Mouse (Mus musculus) urinary bladder, postnatal 4 days (tissue): ENCODE measurements around the gene Prpf38b.
"Not testable (repeated sequence)": the region's sequence is repeated elsewhere in the genome, so short reads cannot be mapped to it uniquely, and the experiment has no call there.

Experiments used
- DNase-seq, 2 experiments: peaks; one replicate each; pipeline ENCODE4 v3.0.0; 2021 to 2022; ENCODE audit warnings: low spot score in 2 of 2

The Prpf38b gene

DNA sequence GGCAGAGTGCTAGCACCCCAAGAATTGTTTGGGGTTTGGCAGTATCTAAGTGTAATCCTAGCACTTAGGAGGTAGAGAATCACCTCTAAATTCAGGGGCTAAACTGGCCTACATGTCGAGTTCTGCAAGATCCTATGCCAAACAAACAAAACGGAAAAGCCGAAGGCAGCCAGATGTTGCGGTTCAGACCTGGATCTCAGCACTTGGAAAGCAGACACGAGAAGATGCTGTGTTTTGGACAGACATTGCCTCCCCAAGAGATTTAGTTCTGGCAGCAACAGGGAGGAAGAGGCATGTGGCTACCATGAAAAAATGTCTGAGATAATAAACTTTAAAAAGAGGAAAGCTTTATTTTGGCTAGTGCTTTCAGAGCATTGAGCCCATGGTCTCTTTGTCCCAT is 10.8 kb downstream of the Prpf38b start:
- no peak for DNase-seq

DNA sequence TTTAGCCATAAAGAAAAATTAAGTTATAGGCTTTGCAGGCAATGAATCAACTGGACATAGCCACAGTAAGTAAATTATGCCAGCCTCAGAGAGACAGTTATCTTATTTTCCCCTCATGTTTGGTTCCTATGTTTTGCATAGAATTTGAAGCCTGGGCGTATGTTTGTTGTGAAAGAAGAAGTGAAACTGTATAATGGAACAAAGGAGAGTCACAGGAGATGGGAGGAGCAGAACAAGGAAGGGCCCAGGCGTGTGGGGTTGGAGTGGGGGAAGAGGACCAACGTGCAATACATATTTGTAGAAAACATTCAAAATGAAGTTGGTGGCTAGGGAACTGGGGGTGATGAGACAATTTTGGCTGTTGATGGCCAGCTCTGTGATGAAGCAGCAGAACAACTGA is 11.4 kb downstream of the Prpf38b start:
- DNase-seq, result no peak

DNA sequence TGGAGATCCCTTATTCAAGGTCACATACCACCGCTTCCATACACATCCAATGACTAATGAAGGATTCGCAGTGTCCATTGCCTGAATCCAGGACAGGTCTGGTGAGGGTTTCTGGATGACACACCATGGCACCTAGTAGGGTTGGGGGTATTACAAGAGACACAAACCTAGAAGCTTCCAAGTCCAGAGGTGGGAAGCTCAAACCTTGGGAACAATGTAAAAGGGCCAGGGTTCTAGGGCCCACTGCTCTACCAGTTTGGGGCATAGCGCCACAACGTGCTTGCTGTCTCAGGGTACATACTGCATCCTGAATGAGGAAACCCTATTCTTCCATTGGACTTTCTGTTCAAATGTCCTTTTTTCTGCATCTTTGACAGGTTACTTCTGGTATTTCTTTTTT is 12.9 kb downstream of the Prpf38b start:
- DNase-seq, result no peak

DNA sequence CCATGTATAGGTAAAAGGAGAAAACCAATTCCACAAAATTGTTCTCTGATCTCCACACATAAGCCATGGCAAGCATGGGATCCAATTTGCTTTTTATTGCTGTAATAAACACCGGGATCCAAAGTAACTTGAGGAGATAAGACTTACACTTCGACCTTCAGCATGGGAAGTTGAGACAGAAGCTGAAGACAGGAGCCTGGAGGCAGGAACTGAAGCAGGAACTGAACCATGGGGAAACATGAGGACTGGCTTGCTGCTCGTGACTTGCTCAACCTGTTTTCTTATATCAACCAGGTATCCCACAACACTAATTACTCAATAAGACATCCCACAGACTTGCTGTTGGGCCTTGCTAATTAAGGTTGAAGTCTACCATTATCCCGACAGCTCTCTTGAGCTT is 18.6 kb downstream of the Prpf38b start:
- no peak for DNase-seq

DNA sequence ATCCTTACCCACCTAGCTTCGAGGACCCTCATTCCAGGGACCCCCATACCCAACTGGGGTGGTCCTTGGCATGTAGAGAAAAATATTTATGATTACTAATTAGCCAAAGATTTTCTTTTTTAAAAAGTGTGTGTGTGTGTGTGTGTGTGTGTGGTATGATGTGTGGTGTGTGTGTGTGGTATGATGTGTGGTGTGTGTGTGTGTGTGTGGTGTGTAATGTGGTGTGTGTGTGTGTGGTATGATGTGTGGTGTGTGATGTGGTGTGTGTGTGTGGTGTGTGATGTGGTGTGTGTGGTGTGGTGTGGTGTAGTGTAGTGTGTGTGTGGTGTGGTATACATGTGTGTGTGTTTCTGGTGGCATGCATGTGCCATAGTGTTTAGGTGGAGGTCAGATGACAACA is 19.4 kb downstream of the Prpf38b start:
- no peak for DNase-seq

DNA sequence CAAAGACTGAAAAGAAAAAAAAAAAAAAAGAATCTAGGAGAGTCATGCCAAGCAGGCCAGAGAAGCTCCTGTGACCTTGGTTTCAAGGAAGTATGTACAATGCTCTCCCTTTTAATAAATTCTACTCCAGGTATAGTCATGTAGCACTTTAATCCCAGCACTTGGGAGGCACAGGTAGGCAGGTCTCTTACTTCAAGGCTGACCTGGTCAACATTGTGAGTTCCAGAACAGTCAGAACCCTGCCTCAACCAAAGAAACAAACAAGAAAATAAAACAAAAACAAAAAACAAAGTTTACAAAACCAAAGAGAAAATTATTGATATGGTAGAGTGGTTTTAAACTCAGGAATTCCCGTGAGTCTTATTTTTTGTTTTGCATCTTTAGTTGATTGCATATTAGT is 21.6 kb downstream of the Prpf38b start, which contains the start of gene Fndc7:
Gene Fndc7, minus strand, starts transcription at position 101 of the 400 bp plus-strand sequence.
- DNase-seq, result no peak

DNA sequence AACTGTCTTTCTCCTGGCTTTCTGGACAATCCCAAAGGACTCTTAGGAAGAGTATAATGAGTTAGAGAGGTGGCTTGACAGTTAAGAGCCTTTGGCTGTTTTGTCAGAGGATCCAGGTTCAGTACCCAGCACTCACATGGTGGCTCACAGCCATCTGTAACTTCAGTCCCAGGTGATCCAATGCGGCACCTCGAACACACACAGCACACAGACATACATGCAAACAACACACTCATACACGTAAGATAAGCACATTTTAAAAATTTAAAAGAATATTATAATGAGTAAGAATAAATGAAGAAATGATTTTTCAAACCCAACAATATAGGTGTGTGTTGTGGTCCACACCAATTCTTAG is 23.9 kb downstream of the Prpf38b start:
- no peak for DNase-seq

DNA sequence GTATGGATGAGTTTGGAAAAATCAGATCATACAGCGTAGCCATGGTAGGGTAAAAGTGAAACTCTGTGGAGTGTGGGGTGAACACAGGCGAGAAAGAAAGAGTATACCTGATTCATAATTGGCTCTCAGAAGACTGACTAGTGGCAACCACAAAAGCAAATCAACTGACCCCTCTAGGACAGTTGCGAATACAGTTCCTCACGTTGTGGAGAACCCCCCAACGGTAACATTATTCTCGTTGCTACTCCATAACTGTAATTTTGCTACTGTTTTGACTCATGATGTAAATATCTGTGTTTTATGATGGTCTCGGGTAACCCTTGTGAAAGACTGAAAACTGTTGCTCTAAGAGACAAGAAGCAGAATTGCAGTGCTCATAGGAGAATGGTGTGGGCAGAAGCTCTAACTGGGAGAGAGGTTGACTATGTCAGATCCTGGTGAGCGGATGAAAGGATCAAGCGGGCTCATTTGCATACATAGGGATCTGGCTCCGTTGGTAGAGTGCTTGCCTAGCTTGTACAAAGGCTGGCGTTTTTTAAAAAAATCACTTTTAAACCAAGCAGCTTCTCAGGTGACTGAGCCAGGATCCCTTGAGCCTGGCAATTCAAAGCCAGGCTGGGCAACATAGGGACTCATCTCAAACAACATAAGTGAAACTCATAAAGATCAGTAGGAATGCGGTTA is 24.5 kb downstream of the Prpf38b start:
- no peak for DNase-seq

DNA sequence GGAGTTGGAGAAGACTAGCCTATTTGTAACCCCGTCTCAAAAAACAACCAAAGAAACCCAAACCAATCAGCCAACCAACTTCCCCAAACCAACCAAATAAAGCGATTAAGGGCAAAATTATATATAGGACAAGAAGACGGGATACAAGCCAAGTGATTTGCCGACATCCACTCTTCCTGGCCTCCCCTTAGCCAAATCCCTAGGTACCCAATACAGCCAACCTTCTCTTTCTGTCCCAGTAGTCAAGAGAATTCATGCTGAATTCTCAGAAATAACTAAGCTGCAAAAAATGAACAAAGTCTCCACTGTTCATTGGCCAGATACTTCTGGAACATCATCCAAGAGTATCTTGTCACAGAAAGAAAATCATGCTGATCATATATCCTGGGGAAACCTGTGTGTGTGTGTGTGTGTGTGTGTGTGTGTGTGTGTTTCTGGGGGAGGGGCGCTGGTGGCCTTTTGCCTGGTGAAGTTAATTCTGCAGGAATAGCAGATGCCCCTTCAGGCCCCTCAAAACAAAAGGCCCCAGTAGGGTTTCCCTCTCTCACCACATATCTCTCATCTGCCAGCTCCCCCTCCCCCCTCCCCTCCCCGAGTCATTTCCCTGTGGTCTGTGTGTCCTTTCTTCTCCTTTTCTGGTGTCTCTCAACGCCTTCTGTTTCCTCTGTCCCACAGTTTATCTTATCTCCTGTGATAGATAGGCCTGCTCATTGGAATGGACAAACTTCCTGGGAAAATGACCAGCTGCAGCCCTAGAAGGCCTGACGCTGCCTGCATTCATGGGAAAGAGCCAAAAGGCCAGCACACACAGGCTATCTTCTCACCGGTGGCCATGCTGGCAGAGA is 25.6 kb downstream of the Prpf38b start:
- DNase-seq, result no peak

DNA sequence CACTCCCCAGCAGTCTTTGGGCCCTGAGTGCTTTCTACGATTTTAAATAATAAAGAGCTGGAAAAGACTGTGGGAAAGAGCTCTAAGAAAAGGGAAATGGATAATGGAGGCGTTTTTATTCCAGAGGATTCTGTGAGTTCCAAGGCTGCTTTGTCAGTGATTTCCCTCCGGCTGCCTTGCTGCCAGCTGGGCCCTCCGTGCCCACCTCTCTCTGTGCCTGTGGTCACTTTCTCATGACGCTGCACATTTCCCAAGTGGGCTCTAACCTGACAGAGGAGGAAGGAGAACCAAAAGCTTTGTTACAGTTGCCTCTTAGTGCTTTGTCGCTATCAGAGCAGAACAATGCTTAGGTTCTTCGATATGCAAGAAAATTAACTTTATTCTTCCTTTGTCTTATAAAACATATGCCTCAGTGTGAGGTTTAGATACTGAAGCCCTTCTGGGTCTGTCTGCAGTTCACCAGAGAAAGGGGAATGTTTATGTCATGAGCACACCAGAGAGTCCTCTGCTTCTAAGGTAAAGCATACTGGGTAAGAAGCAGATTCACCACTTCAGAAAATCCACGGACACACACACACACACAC is 26.7 kb downstream of the Prpf38b start:
- DNase-seq, result no peak

DNA sequence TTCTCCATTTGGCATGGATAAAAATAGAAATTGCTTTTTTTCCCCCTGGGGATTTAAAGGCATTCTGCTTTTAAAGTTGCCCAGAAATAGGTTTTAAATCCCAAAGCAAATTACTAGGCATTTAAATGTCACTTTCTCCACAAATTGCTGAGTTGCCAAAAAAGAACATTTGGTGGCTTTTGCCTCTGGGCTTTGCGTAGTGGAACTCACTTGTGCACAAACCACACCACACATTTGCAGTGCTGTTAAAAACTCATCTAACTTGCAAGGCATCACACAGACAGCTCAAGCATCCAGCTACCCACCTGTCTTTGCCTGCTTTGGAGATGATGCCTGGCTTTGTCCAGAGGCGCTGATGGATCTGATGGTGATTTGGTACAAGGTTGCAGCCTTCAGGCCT is 28.5 kb downstream of the Prpf38b start:
- no peak for DNase-seq

DNA sequence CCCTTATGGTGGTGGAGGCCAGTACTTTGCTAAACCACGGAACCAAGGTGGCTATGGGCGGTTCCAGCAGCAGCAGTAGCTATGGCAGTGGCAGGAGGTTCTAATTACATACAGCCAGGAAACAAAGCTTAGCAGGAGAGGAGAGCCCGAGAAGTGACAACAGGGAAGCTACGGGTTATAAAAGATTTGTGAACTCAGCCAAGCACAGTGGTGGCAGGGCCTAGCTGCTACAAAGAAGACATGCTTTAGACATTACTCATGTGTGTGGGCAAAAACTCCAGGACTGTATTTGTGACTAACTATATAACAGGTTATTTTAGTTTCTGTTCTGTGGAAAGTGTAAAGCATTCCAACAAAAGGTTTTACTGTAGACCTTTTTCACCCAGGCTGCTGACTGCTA is 29.7 kb downstream of the Prpf38b start:
- DNase-seq, result not testable (repeated sequence)

DNA sequence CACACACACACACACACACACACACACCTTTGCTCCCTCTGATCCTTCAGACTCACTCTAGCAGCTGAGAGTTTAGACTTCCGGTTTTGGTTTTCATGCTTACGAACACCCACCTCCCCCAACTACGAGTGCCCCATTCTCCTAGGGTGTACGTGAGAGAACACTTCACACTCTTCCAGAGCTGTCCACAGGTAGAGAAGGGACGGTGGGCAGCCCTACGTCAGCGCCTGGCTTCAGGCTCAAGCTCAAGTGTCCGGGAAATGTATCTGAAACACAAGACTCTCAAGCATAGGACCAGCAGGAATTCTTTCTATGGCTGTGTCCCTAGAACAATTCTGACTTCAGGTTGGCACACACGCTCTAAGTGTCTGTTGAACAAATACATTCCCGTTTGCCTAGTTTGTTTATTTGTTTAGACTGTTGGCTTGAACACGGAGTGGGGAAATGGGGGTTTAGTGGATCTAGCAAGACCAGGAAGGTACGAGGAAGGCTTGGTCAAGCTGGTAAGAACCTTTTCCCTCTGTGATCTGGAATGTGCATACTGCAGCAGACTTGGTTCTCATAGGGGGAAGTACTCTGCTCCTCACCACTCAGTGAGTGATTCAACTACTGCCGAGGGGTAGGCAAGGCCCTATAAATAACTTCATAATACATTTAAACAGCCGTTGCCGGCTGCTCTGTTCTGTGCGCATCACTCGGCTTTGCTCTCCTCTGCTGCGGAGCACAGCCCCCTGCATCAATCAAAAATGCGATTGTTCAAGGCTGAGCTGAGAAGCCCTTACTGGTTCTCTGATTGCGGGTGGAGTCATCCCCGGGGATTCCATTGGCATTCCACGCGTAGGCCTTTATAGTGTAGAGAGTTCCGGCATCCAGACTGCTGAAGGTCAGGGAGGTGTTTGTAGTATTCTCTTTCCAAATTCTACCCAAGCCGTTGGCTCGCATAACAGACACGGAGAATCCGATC is 30.7 kb downstream of the Prpf38b start:
- peak in 1 of 2 experiments; percentile 33 for DNase-seq

DNA sequence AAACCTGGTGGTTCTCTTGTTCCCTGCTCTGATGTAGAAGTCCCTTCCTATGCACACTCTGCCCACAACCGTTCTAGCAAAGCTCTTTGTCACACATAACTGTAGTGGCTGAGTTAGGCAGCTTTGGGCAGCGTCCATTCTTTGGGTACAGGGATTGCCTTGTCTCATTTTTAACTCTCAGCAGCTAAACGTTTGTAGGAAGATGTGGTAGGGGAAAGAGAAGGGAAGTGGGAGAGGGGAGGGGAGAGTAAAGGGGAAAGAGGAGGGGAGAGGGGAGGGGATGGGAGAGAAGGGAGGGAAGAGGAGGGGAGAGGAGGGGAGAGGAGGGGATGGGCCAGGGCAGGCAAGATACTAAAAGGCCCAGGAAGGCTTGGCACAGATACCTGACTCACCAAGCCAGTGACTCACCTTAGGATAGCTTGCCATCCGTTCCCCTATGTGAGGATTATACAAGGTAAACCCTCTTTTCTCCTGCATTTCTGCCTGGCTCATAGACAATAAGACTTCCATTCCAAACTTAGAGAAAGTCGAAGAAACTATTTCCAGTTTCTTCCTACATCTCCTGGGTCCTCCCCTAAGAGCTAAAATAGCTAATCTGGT is 31.6 kb downstream of the Prpf38b start:
- no peak for DNase-seq

DNA sequence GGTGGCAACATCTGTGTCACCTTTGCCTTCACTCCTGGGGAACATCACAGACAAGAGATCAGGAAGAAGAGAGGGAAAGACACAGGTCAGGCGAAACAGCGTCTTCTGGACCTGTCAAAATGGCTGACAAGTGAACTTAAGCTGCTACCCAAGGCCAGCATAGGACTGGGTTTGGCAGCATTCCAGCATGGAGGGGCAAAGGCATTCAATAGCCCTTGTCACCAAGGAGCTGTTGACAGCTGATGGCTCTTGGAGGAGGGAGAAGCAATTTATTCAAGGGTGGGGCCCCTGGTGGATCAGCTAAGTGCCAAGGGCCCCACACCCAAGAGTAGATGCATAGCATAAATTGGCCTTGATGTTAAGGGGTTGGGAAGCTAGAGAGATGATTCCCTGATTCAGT is 32.4 kb downstream of the Prpf38b start:
- DNase-seq, result no peak

DNA sequence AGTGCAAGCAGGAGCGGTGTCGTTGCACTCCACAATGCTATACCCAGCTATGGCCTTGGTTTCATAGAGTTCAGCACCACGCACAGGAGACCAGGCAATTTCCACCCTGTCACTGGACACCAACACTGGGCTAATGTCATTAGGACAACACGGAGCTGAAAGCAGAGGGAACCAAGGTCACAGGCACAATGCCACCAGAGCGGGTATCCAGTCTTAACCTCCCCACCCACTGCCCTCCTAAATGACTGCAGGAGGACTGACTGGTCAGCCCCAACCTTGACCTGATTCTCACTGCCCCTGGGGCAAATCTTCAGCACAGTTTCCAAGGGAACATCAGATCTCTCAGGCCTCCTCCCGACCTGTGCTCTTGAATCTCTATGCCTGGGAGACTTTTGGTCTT is 40.9 kb downstream of the Prpf38b start:
- no peak for DNase-seq

DNA sequence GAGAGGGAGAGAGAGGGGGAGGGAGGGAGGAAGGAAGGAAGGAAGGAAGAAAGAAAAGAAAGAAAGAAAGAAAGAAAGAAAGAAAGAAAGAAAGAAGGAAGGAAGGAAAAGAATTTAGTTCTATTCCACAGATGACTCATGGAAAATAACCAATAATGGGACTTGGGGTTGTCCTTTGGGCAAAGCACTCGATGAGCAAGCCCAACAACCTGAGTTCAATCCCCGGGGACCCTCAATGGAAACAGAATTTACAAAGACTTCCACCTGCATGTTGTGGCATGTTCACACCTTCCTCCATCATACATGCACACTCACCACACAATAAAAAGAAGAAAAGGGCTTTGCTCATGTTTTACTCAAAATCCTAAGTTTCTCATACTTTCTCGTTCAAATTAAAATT is 44.1 kb downstream of the Prpf38b start:
- no peak for DNase-seq

DNA sequence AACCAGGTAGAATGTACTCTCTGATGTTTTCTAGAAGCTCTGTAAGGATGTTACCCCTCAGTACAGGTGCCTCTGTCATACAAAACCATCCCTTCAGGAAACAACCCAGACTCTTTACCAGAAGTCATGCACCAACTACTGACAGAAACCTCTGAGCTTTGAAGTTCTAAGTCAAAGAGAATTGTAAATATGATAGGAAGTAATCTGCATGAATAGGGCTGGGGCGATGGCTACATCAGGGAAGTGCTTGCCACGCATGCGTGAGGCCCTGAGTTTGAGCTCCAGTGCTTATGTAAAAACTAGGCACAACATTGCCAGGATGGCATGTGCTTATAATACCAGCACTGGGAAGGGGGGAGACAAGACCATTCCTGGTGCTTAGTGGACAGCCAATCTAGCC is 45.9 kb downstream of the Prpf38b start:
- DNase-seq, result no peak

DNA sequence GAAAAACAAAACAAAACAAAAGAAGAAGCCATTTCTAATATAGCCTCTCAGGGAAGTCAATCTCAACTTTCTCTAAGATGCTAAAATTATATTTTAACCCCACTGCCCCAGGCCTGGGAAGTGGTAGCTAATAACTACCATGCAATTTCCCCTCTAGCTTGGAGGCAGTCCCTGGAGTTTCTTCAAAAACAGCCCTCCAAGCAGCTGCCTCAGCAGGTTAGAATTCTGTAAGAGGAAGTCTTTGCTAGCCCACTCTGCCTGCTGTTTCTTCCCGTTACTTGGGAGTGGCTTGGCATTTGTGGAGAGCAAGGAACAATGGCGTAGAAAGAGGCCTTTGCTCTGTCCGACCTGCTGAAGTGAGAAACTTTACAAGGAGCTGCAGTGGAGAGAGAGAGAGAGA is 46.4 kb downstream of the Prpf38b start:
- no peak for DNase-seq

DNA sequence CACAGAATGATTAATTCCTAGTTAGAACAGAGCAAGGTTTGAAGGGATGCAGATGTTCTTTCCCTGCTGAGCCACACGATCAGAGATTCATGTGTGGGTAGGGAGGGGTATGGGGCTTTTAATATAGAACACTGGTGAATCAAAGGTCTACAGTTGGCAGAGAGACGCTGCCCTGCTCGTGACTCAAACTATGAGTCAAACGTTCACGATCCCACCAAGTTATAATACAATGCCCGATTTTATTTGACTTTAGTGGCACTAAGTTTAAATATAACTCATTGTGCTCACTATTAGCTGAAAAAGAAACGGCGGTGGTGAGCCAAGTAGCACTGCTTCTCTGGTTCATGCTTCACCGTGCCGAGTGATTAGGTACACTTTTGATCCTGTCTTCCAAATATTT is 48.4 kb downstream of the Prpf38b start:
- no peak for DNase-seq

DNA sequence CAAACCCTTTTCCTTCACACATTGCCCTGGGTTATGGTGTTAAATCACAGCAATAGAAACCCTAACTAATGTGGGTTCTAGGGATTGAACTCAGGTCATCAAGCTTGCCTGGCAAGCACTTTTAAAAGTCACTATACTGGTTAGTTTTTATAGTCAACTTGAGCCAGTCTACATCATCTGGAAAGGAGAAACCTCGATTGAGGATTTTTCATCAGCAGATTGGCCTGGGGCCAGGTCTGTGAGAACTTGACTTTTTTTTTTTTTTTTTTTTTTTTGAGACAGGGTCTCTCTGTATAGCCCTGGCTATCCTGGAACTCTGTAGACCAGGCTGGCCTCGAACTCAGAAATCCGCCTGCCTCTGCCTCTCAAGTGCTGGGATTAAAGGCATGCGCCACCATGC is 49.2 kb downstream of the Prpf38b start:
- not testable (repeated sequence) for DNase-seq
